Mouse (Mus musculus): ENCODE data around the gene Ptpn7. TPM values are rescaled to one million over a fixed set of nuclear protein-coding genes. Genes with fewer than 3 reads are reported as not detected.

The Ptpn7 gene
- 1.3 and 2.1 TPM in 2 replicates for polyA plus RNA-seq (2016; fragmentation: Nextera tagmentation; extraction: Ambion mirVana)

DNA sequence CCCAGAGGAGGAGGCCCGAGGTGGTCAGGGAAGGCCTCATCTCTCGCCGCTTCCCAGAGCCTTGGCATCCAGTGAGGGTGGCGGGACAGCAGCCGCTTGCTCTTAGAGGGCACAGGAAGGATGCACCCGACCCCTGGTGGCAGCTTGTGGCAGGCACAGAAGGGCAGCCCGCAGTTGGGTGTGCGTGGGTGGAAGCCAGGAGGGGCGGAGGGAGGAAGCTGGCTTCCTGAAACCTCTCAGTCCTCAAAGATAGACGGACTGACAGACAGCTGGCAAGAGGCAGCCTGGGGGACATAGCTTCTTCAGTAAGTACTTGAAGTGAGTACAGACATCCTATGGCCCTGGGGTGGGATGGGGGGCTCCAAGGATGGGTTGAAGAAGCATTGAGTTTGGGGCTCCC is at the start of gene Ptpn7:
Gene Ptpn7 (plus strand): TSS at position 228 of the 400 bp plus-strand sequence.
- Histone ChIP-seq H3K36me3 (replicated peaks) (no peaks in the 10 kb centered on the region), H3K9me3 (no peaks in the 10 kb centered on the region), H3K27me3 (replicated peaks; ENCODE audit: low read depth, poor library complexity, severe bottlenecking) (peaks cover 34% of the 10 kb centered on the region), H3K4me1 (peaks cover 50% of the 10 kb centered on the region), H3K27ac (replicated peaks) (peak within 1 kb of the TSS; percentile 25), H3K4me3 (no peak within 1 kb of the TSS)
- DNase-seq (ENCODE audit: low spot score): peak; percentile 50
- WGBS: 43% methylated on average over 10 of the region's 10 CpGs

DNA sequence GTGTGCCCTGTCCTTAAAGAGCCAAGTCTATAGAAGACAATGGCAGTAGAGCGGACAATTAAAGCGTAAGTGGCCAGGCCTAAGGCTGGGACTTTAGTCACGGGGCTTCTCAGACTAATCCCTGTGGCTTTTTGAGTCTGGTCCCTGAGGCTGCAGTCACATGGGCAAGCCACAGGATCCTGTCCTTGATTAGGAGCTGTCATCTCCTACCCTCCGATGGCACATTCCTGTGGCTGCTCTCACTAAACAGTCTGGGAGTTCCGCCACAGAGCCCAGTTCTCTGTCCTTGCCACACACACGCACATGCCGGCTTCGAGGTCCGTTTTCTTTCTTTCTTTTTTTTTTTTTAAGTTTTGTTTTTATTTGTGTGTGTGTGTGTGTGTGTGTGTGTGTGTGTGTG is 49.0 kb upstream of the Ptpn7 start:
- WGBS: 44% methylated on average over 9 of the region's 9 CpGs
- DNase-seq (ENCODE audit: low spot score): no peak
- Histone ChIP-seq H3K9me3 (no peaks in the 10 kb centered on the region), H3K4me3 (no peak overlapping the region), H3K4me1 (peaks cover 35% of the 10 kb centered on the region), H3K27me3 (replicated peaks; ENCODE audit: low read depth, poor library complexity, severe bottlenecking) (peaks cover 72% of the 10 kb centered on the region), H3K27ac (replicated peaks) (no peak overlapping the region), H3K36me3 (replicated peaks) (no peaks in the 10 kb centered on the region)

DNA sequence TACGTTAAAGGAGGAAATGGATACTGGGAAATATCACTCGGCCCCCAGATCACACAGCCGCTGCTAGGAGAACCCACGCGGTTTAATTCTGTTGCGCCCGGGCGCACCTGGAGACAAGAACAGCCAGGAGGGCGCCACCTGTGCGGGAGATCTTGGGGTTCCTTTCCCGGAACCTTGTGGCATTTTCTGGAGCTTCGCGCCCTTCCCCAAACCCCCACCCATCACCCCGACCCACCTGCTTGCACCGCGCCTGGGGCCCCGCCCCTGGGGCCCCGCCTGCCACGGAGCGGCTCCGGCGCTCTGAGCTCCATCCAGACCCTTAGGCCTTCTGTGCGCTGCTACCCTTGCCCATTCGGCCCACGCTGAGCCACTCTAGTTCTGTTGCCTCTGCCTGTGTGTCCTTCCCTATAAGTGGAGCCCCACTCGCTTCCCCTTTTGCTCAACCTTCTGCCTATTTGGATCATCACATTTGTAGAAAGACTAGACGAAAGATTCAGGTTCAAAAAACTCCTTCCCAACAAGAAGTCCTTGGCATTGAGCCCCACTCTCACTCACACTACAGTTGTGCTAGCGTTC is 47.1 kb upstream of the Ptpn7 start:
- Histone ChIP-seq H3K27ac (replicated peaks) (no peak overlapping the region), H3K4me1 (peaks cover 30% of the 10 kb centered on the region), H3K4me3 (peak overlapping the region; percentile 30; the same call in 1 of the 2 replicates), H3K9me3 (no peaks in the 10 kb centered on the region), H3K27me3 (replicated peaks; ENCODE audit: low read depth, poor library complexity, severe bottlenecking) (peaks cover 77% of the 10 kb centered on the region), H3K36me3 (replicated peaks) (no peaks in the 10 kb centered on the region)
- WGBS: 15% methylated on average over 28 of the region's 28 CpGs
- no peak for DNase-seq (ENCODE audit: low spot score)

DNA sequence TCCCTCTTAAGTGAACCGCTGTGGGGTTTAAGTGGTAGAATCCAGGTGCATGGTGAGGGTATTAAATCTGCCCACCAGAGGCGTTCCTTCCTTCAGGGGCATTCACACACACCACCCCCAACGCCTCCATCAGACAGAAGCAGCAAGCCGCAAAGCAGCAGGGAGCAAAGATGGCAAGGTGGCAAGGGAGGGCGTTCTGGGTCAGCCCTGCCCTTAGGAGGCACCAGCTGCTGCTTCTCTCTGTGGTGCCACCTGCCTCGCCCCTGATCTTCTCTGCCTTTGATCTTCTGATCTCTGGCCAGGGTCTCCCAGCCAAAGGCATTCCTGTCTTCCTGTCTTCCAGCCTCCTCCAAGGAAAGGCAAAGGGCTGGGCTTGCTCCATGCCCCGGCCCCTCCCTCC is 46.5 kb upstream of the Ptpn7 start:
- no peak overlapping the region for H3K27ac ChIP-seq (replicated peaks)
- H3K4me1 ChIP-seq: peaks cover 30% of the 10 kb centered on the region
- no peaks in the 10 kb centered on the region for H3K9me3 ChIP-seq
- 38% methylated on average over 7 of the region's 7 CpGs for WGBS
- H3K36me3 ChIP-seq (replicated peaks): no peaks in the 10 kb centered on the region
- no peak overlapping the region for H3K4me3 ChIP-seq
- DNase-seq (ENCODE audit: low spot score): no peak
- peaks cover 77% of the 10 kb centered on the region for H3K27me3 ChIP-seq (replicated peaks; ENCODE audit: low read depth, poor library complexity, severe bottlenecking)

DNA sequence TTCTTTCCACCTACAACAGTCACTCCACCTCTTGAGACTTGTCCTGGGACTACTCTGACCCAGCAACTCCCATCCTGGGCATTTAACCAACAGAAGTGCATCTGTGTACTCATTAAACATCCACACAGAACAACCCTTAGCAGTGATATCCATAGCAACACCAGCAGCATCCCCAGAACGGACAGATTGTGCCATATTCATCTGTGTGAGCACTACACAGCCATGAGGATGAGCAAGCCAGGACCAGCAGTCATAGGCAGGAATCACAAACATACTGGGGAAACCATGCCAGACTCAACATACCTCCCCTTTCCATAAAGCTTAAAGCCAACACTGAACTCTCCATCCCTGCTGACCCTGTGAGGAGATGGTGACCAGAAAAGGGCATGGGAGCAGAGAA is 45.1 kb upstream of the Ptpn7 start:
- peaks cover 63% of the 10 kb centered on the region for H3K27me3 ChIP-seq (replicated peaks; ENCODE audit: low read depth, poor library complexity, severe bottlenecking)
- no peak overlapping the region for H3K4me3 ChIP-seq
- no peaks in the 10 kb centered on the region for H3K9me3 ChIP-seq
- H3K27ac ChIP-seq (replicated peaks): no peak overlapping the region
- no peaks in the 10 kb centered on the region for H3K36me3 ChIP-seq (replicated peaks)
- no peak for DNase-seq (ENCODE audit: low spot score)
- WGBS: 76% methylated on average over 1 of the region's 1 CpGs
- peaks cover 30% of the 10 kb centered on the region for H3K4me1 ChIP-seq

DNA sequence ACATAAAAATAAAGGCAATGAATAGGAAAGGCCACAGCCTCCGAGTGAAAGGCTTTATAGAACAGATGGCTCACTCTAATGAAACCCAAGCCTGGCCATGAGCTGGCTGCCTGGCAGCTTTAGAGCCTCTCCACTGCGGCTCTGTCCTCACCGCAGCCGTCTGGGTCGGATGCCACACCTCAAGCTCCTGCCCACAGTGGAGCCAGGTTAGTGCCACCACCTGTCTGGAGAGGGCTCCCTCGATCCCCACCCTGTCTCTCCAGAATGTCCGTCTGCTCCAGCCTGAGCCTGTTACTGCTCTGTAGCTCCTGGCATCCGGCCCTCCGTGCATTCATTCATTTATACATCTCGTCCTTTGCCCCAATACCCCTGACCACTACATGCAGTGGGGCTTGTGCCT is 42.9 kb upstream of the Ptpn7 start:
- no peak overlapping the region for H3K27ac ChIP-seq (replicated peaks)
- peaks cover 18% of the 10 kb centered on the region for H3K4me1 ChIP-seq
- no peaks in the 10 kb centered on the region for H3K9me3 ChIP-seq
- WGBS: 83% methylated on average over 10 of the region's 10 CpGs
- H3K4me3 ChIP-seq: no peak overlapping the region
- DNase-seq (ENCODE audit: low spot score): no peak
- no peaks in the 10 kb centered on the region for H3K36me3 ChIP-seq (replicated peaks)
- peaks cover 41% of the 10 kb centered on the region for H3K27me3 ChIP-seq (replicated peaks; ENCODE audit: low read depth, poor library complexity, severe bottlenecking)

DNA sequence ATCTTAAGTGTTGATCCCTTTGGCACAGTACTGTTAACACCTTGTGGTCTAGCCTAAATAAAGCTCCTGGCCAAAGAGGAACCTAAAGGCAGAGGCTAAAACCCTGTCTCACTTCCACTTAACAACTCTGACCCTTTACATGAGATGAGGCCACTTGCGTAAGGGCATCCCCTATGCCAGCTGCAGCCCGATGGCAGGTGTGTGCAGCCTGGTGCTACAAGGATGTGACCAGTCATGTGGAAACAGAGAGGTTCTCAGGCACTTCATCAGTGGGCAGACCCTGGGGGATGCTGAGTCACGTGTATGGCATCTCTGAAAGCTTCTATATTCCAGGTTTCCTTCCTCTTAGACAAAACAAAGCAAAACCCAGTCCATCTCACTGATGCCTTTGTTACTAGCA is 41.6 kb upstream of the Ptpn7 start:
- no peaks in the 10 kb centered on the region for H3K36me3 ChIP-seq (replicated peaks)
- WGBS: 77% methylated on average over 3 of the region's 3 CpGs
- peaks cover 10% of the 10 kb centered on the region for H3K4me1 ChIP-seq
- no peak overlapping the region for H3K4me3 ChIP-seq
- DNase-seq (ENCODE audit: low spot score): no peak
- H3K9me3 ChIP-seq: no peaks in the 10 kb centered on the region
- H3K27me3 ChIP-seq (replicated peaks; ENCODE audit: low read depth, poor library complexity, severe bottlenecking): peaks cover 34% of the 10 kb centered on the region
- no peak overlapping the region for H3K27ac ChIP-seq (replicated peaks)

DNA sequence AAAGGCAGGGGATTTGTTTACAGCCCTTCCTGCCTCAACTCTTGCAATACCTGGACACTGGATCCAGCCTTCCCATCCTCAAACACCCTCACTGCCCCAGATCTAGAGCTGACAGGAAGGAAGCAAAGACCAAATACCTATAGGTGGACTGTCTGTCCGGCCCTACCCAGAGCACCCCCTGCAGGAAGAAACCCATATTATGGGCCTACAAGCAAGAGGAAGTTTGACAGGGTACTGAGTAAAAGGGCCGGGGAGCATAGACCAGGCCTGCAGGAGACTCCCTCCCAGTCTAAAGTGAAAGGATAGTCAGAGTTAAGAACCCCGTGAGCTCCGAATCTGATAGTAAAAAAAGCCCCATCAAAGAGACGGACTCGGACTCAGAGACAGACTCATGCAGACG is 37.8 kb upstream of the Ptpn7 start:
- no peaks in the 10 kb centered on the region for H3K9me3 ChIP-seq
- no peaks in the 10 kb centered on the region for H3K36me3 ChIP-seq (replicated peaks)
- peaks cover 33% of the 10 kb centered on the region for H3K27me3 ChIP-seq (replicated peaks; ENCODE audit: low read depth, poor library complexity, severe bottlenecking)
- no peak overlapping the region for H3K4me3 ChIP-seq
- peaks cover 8% of the 10 kb centered on the region for H3K4me1 ChIP-seq
- H3K27ac ChIP-seq (replicated peaks): no peak overlapping the region
- no peak for DNase-seq (ENCODE audit: low spot score)
- 64% methylated on average over 7 of the region's 7 CpGs for WGBS

DNA sequence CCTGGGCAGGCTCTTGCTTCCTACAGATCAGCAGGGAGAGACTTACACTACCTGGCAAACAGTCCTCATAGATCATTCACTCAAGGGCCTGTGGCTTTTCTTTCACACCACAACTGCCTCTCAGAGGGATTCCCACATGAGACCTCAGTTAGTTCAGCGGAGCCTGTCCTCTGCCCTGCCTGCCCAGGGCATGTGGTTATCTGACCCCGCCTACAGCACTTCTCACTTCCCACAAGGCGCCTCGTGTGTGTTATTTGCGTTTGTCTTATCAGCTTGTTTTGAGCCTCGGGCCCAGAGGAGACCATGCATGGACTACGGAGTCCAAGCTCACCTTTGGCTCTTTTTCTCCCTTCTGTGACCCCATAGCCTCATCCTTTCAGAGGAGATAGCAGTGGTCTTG is 37.3 kb upstream of the Ptpn7 start:
- DNase-seq (ENCODE audit: low spot score): no peak
- Histone ChIP-seq H3K4me3 (no peak overlapping the region), H3K36me3 (replicated peaks) (no peaks in the 10 kb centered on the region), H3K27me3 (replicated peaks; ENCODE audit: low read depth, poor library complexity, severe bottlenecking) (peaks cover 35% of the 10 kb centered on the region), H3K4me1 (peaks cover 9% of the 10 kb centered on the region), H3K9me3 (no peaks in the 10 kb centered on the region), H3K27ac (replicated peaks) (no peak overlapping the region; the same call in 1 of the 2 replicates)
- 50% methylated on average over 7 of the region's 7 CpGs for WGBS

DNA sequence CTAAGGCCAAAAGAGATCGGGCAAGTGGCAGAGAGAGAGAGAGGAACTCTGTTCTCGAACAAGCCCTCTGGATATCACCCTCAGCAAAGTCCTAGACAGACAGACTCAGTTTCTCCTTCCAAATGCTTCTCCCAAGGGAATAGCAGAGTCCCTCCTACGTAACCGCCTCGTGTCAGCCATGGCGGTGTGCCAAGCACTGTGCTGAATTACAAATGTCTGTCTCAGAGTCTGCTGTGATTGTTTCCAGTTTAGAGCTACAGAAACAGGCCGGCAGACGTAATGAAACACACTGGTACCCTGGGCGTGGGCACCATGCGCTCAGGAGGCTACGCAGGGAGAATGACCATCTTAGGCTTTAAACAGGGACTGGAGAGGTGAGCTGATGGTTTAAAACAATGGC is 36.2 kb upstream of the Ptpn7 start:
- WGBS: 85% methylated on average over 11 of the region's 11 CpGs
- H3K27me3 ChIP-seq (replicated peaks; ENCODE audit: low read depth, poor library complexity, severe bottlenecking): peaks cover 47% of the 10 kb centered on the region
- peaks cover 13% of the 10 kb centered on the region for H3K4me1 ChIP-seq
- H3K9me3 ChIP-seq: no peaks in the 10 kb centered on the region
- H3K4me3 ChIP-seq: no peak overlapping the region
- H3K36me3 ChIP-seq (replicated peaks): no peaks in the 10 kb centered on the region
- DNase-seq (ENCODE audit: low spot score): no peak
- H3K27ac ChIP-seq (replicated peaks): no peak overlapping the region

DNA sequence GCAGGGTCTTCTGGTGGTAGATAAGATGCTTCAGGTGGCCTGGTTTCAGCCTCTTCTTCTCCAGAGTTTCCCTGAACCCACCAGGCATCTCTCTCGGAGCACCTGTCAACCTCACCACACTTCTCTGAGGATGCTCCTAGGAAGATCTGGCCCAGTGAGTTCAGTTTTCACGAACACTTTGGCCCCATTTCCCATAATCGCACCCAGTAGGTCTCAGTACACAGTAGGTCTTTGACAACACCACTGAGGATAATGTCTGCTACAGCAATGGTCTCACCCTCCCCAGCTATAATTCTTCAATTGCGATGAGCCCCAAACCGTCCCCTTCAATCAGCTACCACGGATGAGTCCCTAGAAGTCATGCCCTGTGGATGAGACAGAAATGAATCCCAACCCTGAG is 35.1 kb upstream of the Ptpn7 start:
- H3K27ac ChIP-seq (replicated peaks): no peak overlapping the region
- DNase-seq (ENCODE audit: low spot score): no peak
- H3K9me3 ChIP-seq: no peaks in the 10 kb centered on the region
- peaks cover 13% of the 10 kb centered on the region for H3K4me1 ChIP-seq
- H3K4me3 ChIP-seq: no peak overlapping the region
- peaks cover 58% of the 10 kb centered on the region for H3K27me3 ChIP-seq (replicated peaks; ENCODE audit: low read depth, poor library complexity, severe bottlenecking)
- WGBS: 91% methylated on average over 6 of the region's 6 CpGs
- no peaks in the 10 kb centered on the region for H3K36me3 ChIP-seq (replicated peaks)

DNA sequence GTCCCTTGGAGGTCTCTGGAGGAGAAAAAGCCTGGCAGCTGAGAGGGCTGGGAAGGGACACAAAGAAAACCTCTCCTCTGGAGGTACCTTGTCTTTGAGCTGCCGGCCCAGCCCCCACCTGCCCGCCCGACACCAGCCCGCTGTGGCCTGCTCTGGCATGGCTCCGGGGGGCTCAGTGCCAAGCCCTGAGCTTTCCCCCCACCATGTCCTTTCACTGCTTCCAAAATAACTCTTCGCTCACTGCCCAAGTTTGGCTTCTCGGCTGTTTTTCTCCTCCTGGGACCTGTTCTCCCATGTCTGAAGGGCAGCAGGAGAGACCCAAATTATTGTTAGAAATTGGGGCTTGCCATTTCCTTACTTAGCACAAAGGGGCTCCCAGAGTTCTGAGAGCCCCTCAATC is 34.1 kb upstream of the Ptpn7 start:
- Histone ChIP-seq H3K27ac (replicated peaks) (no peak overlapping the region), H3K27me3 (replicated peaks; ENCODE audit: low read depth, poor library complexity, severe bottlenecking) (peaks cover 68% of the 10 kb centered on the region), H3K36me3 (replicated peaks) (no peaks in the 10 kb centered on the region), H3K4me3 (no peak overlapping the region), H3K9me3 (no peaks in the 10 kb centered on the region), H3K4me1 (peaks cover 13% of the 10 kb centered on the region)
- 87% methylated on average over 7 of the region's 7 CpGs for WGBS
- no peak for DNase-seq (ENCODE audit: low spot score)

DNA sequence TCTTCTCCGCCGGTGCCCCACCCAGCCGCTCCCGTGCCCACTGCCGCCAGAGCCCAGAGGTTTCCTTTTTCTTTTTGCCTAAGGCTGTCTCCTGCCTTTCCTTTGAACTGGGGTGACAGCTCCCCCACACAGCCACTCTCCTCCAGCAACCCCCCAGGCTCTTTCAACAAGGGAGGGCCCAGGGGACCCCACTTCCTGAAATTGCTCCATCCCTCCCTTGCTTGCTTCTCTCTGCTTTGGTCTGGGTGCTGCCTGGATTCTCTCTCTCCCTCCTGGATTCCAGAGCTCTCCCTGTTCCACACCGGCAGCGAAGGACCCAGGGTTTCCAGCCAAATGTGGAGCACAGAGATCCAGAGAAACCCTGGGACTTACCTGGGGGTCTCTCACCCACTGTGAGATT is 32.1 kb upstream of the Ptpn7 start:
- 51% methylated on average over 7 of the region's 7 CpGs for whole genome bisulfite sequencing
- no peak for DNase-seq (ENCODE audit: low spot score)
- H3K27me3 ChIP-seq (replicated peaks; ENCODE audit: low read depth, poor library complexity, severe bottlenecking): peaks cover 87% of the 10 kb centered on the region

More for the DNA sequence above, 32.1 kb upstream of the Ptpn7 start:
- no peak overlapping the region for H3K27ac ChIP-seq (replicated peaks)
- no peak overlapping the region for H3K4me3 ChIP-seq
- H3K9me3 ChIP-seq: no peaks in the 10 kb centered on the region
- no peaks in the 10 kb centered on the region for H3K36me3 ChIP-seq (replicated peaks)
- H3K4me1 ChIP-seq: peaks cover 24% of the 10 kb centered on the region
